Mouse (Mus musculus) liver, postnatal 0 days (tissue): ENCODE data around the gene Gm5447. TPM values are rescaled to one million over a fixed set of nuclear protein-coding genes. Genes with fewer than 3 reads are reported as not detected.

ENCODE experiments used
- ATAC-seq: fragments of 200-750 bp; cut with Nextera tagmentation; 2 replicates; pipeline ENCODE4 v1.8.0; 2017; ENCODE audit warnings: mild to moderate bottlenecking, moderate library complexity
- DNase-seq: peaks from one replicate; pipeline ENCODE4 v3.0.0-alpha.2; 2016
- H3K27ac ChIP-seq: fragments of 300-500 bp; sonication (generic); 2 replicates; pipeline ENCODE4 v1.5.1; 2014; ENCODE audit warnings: antibody characterized with exemption, moderate library complexity, mild to moderate bottlenecking, low read depth
- H3K27me3 ChIP-seq: fragments of 300-500 bp; sonication (generic); 2 replicates; pipeline ENCODE4 v1.6.1; 2014; ENCODE audit warnings: low read length, control low read depth, mixed read lengths; ENCODE audit not compliant: insufficient read depth
- H3K36me3 ChIP-seq: fragments of 300-500 bp; sonication (generic); replicated peaks from 2 replicates; pipeline ENCODE4 v1.6.1; 2014; ENCODE audit warnings: mild to moderate bottlenecking, control low read depth, low read length, moderate library complexity, mixed read lengths; ENCODE audit not compliant: insufficient read depth
- H3K4me1 ChIP-seq: fragments of 300-500 bp; sonication (generic); 2 replicates; pipeline ENCODE4 v1.6.1; 2014; ENCODE audit warnings: antibody characterized with exemption, mild to moderate bottlenecking, control low read depth; ENCODE audit not compliant: insufficient read depth
- H3K4me2 ChIP-seq: fragments of 300-500 bp; sonication (generic); 2 replicates; pipeline ENCODE4 v1.6.1; 2014; ENCODE audit warnings: low read depth, mild to moderate bottlenecking, low read length, moderate library complexity, mixed read lengths
- H3K4me3 ChIP-seq: fragments of 300-500 bp; sonication (generic); 2 replicates; pipeline ENCODE4 v1.5.1; 2014; ENCODE audit warnings: low read depth, low read length
- H3K9ac ChIP-seq: fragments of 300-500 bp; sonication (generic); replicated peaks from 2 replicates; pipeline ENCODE4 v1.6.1; 2014; ENCODE audit warnings: mild to moderate bottlenecking, moderate library complexity
- H3K9me3 ChIP-seq: fragments of 300-500 bp; sonication (generic); 2 replicates; pipeline ENCODE4 v1.6.1; 2016; ENCODE audit warnings: mild to moderate bottlenecking, control low read depth, low read length, mixed read lengths
- CTCF ChIP-seq: sonication (generic); IDR thresholded peaks from 2 replicates; pipeline ENCODE4 v1.5.1; 2016; ENCODE audit warnings: antibody characterized with exemption, low read depth
- EP300 ChIP-seq: IDR thresholded peaks from 2 replicates; pipeline ENCODE4 v1.6.1; 2016; ENCODE audit warnings: antibody characterized with exemption, low read depth, mild to moderate bottlenecking
- WGBS: fragments of 180-500 bp; shearing (Covaris S2); extraction: QIAGEN DNeasy Blood & Tissue Kit; methylation state at CpG from one replicate; pipeline ENCODE4 v1.1.7; 2014; ENCODE audit not compliant: insufficient replicate concordance; 5-methylcytosine and 5-hydroxymethylcytosine counted together
- polyA plus RNA-seq: library from polyadenylated mRNA; unstranded; fragments of >200 nt; fragmentation: Nextera tagmentation; extraction: Ambion mirVana; gene quantifications from 2 replicates; pipeline ENCODE4 v1.2.1, GENCODE M21; 2015

Gene Gm5447
- 0.06 TPM in 1 of 2 replicates, not detected in the other for polyA plus RNA-seq

DNA sequence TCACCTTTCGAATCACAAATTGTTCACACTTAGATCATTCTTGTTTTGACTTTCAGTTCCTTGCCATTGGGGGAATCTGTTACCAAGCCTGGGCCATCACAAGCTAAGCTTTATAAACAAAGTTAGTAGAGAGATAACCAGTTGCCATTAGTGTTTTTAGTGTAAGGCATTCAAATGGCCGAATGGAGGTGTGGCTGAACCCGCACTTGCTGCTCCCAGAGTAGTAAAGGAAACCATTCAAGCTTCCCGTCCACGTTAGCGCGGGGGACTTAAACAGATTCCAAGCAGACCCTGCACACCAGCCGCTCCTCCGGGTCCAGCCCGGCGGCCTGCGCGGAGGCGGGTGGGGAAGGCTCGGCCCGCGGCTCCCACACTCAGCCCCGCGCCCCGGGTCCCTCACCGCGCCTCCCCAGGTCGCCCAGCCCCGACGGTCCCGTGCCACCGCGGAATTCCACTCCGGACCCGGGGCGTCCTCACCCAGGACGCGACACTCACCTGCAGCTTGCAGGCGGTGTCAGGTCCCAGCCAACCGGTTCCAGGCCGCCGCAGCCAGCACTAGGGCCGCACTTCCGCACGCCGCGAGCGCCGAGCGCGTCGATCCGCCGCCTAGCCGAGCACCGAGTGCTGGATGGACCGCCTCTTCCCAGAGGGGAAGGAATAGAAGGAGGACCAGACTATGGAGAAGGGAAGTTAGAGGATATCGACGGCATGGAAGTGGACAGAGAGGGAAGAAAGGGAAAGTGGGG is at the start of gene Gm5447, which contains the start of gene Exoc2:
Gm5447 (plus strand) TSS at position 704 of the 746 bp plus-strand sequence.
Exoc2 (minus strand) TSS at position 593 of the 746 bp plus-strand sequence.
- 0 out of 2 replicates have a peak, but pooled peaks have one; percentile 1 for TF ChIP-seq CTCF
- no peak for TF ChIP-seq EP300
- H3K4me2 ChIP-seq = peak within 1 kb of the TSS; percentile 71
- peak within 1 kb of the TSS; percentile 78 for H3K4me3 ChIP-seq
- DNase-seq (peak; percentile 90), ATAC-seq (peak; percentile 99)
- H3K27me3 ChIP-seq = no peaks in the 10 kb centered on the region
- H3K9me3 ChIP-seq = no peaks in the 10 kb centered on the region
- WGBS = under 1% methylated on average over 49 of the region's 54 CpGs
- peak within 1 kb of the TSS; percentile 85 for H3K9ac ChIP-seq
- no peaks in the 10 kb centered on the region for H3K36me3 ChIP-seq
- peaks cover 26% of the 10 kb centered on the region for H3K4me1 ChIP-seq
- H3K27ac ChIP-seq = peak within 1 kb of the TSS; percentile 89

DNA sequence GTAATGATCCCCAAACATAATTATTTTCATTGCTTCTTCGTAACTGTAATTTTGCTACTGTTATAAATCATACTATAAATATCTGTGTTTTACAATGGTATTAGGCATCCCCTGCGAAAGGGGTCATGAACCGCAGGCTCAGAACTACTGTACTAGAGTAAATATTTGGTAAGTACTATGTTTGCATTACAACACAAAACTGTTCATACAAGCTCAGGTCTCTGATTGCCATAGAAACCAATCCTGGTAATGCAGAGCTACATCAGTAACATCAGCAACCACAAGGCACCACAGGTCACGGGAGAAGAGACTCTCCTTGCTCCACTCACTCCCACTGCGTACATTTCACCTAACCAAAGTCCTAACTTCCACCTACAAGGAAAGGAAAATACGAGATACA is 49.7 kb upstream of the Gm5447 start:
- DNase-seq (no peak), ATAC-seq (peak; percentile 29; the same call in 1 of the 2 replicates)
- no peaks in the 10 kb centered on the region for H3K4me1 ChIP-seq
- TF ChIP-seq EP300 (no peak), CTCF (no peak)
- 59% methylated on average over 6 of the region's 6 CpGs for WGBS
- H3K27me3 ChIP-seq = no peaks in the 10 kb centered on the region
- no peaks in the 10 kb centered on the region for H3K9me3 ChIP-seq
- no peak overlapping the region for H3K4me3 ChIP-seq
- no peak overlapping the region for H3K27ac ChIP-seq
- H3K36me3 ChIP-seq = peaks cover 10% of the 10 kb centered on the region; the same call in 1 of the 2 replicates
- H3K9ac ChIP-seq = no peak overlapping the region
- H3K4me2 ChIP-seq = no peak overlapping the region

DNA sequence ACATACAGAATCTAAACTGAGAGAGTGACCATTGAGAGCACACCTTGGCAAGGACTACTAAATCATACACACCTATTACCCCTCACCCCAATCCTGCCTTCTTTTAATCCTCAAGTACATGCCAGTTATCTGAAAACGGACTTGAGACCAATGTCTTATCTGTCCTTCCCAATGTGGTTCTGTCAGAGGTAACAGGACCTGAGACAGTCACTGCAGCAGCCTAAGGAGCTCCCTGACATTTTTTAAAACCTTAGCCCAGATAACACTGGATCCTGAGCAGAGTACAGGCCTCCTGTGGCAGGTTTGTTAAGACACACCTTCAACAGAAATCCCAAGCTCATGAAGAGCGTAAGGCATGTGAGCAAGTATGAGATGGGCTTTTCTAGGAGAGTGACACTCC is 44.9 kb upstream of the Gm5447 start:
- TF ChIP-seq EP300 = no peak
- TF ChIP-seq CTCF = no peak
- Histone ChIP-seq H3K27ac (no peak overlapping the region), H3K4me1 (no peaks in the 10 kb centered on the region), H3K9me3 (no peaks in the 10 kb centered on the region), H3K36me3 (peaks cover 11% of the 10 kb centered on the region), H3K4me3 (no peak overlapping the region), H3K27me3 (no peaks in the 10 kb centered on the region), H3K9ac (no peak overlapping the region), H3K4me2 (no peak overlapping the region)
- ATAC-seq = no peak
- no peak for DNase-seq
- WGBS = 66% methylated on average over 2 of the region's 2 CpGs

DNA sequence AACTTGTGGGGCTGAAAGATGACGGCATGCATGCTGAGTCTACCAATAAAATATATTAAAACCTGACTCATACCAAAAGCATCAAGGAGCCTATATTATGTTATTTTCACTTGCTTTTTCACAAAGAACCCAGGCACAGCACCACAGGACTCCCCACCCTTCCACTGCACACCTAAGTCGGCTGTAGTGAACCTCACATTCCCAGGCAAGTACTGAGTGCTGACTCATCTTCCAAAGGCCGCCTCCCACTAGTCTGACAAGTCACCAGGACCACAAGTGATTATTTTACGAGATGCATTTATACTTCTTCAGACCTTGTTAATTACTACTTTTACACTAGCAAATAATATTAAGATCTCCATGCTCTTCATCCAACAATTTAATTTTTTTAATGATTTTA is 42.4 kb upstream of the Gm5447 start:
- ATAC-seq (peak; percentile 48; the same call in 1 of the 2 replicates), DNase-seq (no peak)
- 65% methylated on average over 4 of the region's 4 CpGs for WGBS
- TF ChIP-seq EP300 (no peak), CTCF (no peak)
- Histone ChIP-seq H3K27me3 (no peaks in the 10 kb centered on the region), H3K4me2 (no peak overlapping the region), H3K36me3 (peaks cover 9% of the 10 kb centered on the region), H3K9me3 (no peaks in the 10 kb centered on the region), H3K4me1 (no peaks in the 10 kb centered on the region), H3K9ac (no peak overlapping the region), H3K4me3 (no peak overlapping the region), H3K27ac (no peak overlapping the region)

DNA sequence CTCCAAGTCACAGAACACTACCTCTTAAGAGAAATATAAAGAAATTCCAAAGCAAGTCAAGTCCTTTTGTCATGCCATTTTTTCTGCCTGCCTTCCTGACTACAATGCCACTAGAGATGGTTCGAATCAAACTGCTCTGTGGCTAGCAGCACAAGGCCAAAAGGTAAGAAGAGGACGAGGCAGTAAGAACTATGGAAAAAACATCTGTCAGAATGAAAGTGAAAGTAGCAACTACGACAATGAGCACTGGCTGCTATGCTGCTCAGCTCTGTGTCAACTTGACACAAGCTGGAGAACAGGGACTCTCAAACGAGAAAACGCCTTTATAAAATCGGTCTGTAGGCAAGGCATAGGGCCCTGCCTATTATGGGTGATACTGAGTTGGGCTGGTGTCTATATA is 41.0 kb upstream of the Gm5447 start:
- Histone ChIP-seq H3K9ac (no peak overlapping the region), H3K27ac (no peak overlapping the region), H3K4me2 (no peak overlapping the region), H3K27me3 (no peaks in the 10 kb centered on the region), H3K9me3 (no peaks in the 10 kb centered on the region), H3K4me3 (no peak overlapping the region), H3K4me1 (no peaks in the 10 kb centered on the region), H3K36me3 (peaks cover 14% of the 10 kb centered on the region)
- 74% methylated on average over 6 of the region's 6 CpGs for WGBS
- TF ChIP-seq CTCF = no peak
- TF ChIP-seq EP300 = no peak
- ATAC-seq (no peak), DNase-seq (no peak)

DNA sequence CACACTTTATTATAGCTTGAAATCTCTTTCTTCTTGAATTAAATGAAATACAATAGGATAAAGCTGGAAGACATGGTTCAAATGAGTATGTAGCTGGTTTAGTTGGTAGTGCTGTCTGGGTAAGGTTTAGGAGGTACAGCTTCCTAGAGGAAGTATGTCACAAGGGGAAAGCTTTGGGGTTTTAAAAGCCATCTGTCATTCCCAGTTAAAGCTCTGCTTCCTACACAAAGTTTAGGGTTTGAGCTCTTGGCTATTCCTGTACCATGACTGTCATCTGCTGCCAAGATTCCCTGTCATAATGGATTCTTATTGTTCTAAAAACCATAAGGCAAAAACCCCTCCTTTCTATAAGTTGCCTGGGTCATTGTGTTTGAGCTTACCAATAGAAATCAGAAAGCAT is 28.2 kb upstream of the Gm5447 start:
- no peak for TF ChIP-seq EP300
- no peak for TF ChIP-seq CTCF
- H3K27me3 ChIP-seq = no peaks in the 10 kb centered on the region

More for the DNA sequence above, 28.2 kb upstream of the Gm5447 start:
- H3K36me3 ChIP-seq = no peaks in the 10 kb centered on the region; the same call in 1 of the 2 replicates
- no peak overlapping the region for H3K4me2 ChIP-seq
- no peaks in the 10 kb centered on the region for H3K9me3 ChIP-seq
- DNase-seq (no peak), ATAC-seq (no peak)
- H3K9ac ChIP-seq = no peak overlapping the region
- 0 out of 2 replicates have a peak, but pooled peaks cover 6% of the 10 kb centered on the region for H3K4me1 ChIP-seq
- H3K4me3 ChIP-seq = no peak overlapping the region
- H3K27ac ChIP-seq = no peak overlapping the region
